Mouse (Mus musculus) MEL (cell line): ENCODE data around the gene Ugt1a6b. TPM values are rescaled to one million over a fixed set of nuclear protein-coding genes. Genes with fewer than 3 reads are reported as not detected.
"Not testable (repeated sequence)": the region's sequence is repeated elsewhere in the genome, so short reads cannot be mapped to it uniquely, and the experiment has no call there.

Experiments used
- DNase-seq: peaks from one replicate; pipeline ENCODE4 v3.0.0; 2011; ENCODE audit warnings: low read depth, low spot score
- H3K27ac ChIP-seq: 2 replicates; pipeline ENCODE4 v1.5.1; 2012; ENCODE audit warnings: low read depth, mild to moderate bottlenecking, control low read depth, low read length, moderate library complexity; ENCODE audit not compliant: control insufficient read depth
- H3K27me3 ChIP-seq, 2 experiments: fragments of 150-350 bp in 1 of 2; sonication (generic) in 1 of 2; 2 replicates each; pipeline ENCODE4 v1.6.1; 2012; ENCODE audit warnings: low read length in 2 of 2, mild to moderate bottlenecking in 2 of 2, improper control_type of control experiment in 1 of 2, moderate library complexity in 1 of 2; ENCODE audit not compliant: insufficient read depth in 2 of 2, control insufficient read depth in 1 of 2
- H3K36me3 ChIP-seq, 2 experiments: 2 replicates each; pipeline ENCODE4 v1.6.1; 2012 to 2014; ENCODE audit warnings: low read length in 2 of 2, improper control_type of control experiment in 1 of 2, inconsistent platforms in 1 of 2, mild to moderate bottlenecking in 1 of 2; ENCODE audit not compliant: insufficient read depth in 2 of 2, control insufficient read depth in 1 of 2
- H3K4me1 ChIP-seq, 2 experiments: fragments of 150-350 bp in 1 of 2; sonication (generic) in 1 of 2; 2 replicates each; pipeline ENCODE4 v1.6.1; 2012; ENCODE audit warnings: low read length in 2 of 2, improper control_type of control experiment in 1 of 2, mild to moderate bottlenecking in 1 of 2; ENCODE audit not compliant: insufficient read depth in 2 of 2, control insufficient read depth in 1 of 2
- H3K4me3 ChIP-seq, 2 experiments: fragments of 150-350 bp in 1 of 2; sonication (generic) in 1 of 2; 2 replicates each; pipeline ENCODE4 v1.5.1; 2012; ENCODE audit warnings: low read depth in 2 of 2, low read length in 2 of 2, mild to moderate bottlenecking in 2 of 2, moderate library complexity in 2 of 2, control low read depth in 1 of 2, improper control_type of control experiment in 1 of 2; ENCODE audit not compliant: control insufficient read depth in 1 of 2, insufficient read depth in 1 of 2
- H3K79me2 ChIP-seq: 2 replicates; pipeline ENCODE4 v1.6.1; 2012; ENCODE audit warnings: mild to moderate bottlenecking, low read length, moderate library complexity; ENCODE audit not compliant: control insufficient read depth, poor library complexity, insufficient read depth
- H3K9ac ChIP-seq: 2 replicates; pipeline ENCODE4 v1.6.1; 2012; ENCODE audit warnings: low read depth, mild to moderate bottlenecking, control low read depth, low read length, moderate library complexity; ENCODE audit not compliant: control insufficient read depth, poor library complexity, severe bottlenecking
- H3K9me3 ChIP-seq: fragments of 150-350 bp; sonication (generic); replicated peaks from 2 replicates; pipeline ENCODE4 v1.6.1; 2012; ENCODE audit warnings: mild to moderate bottlenecking, low read length, improper control_type of control experiment, moderate library complexity; ENCODE audit not compliant: insufficient read depth
- CHD1 ChIP-seq: IDR thresholded peaks from 2 replicates; pipeline ENCODE4 v1.6.1; 2012; ENCODE audit warnings: low read depth, mild to moderate bottlenecking, inconsistent platforms, low read length, improper control_type of control experiment
- CTCF ChIP-seq, 3 experiments: IDR thresholded peaks in 2 of 3; conservative IDR thresholded peaks in 1 of 3; 2 replicates each; pipeline ENCODE4 v1.5.1; 2011 to 2012; ENCODE audit warnings: low read length in 3 of 3, low read depth in 2 of 3, mild to moderate bottlenecking in 2 of 3, improper control_type of control experiment in 1 of 3, inconsistent platforms in 1 of 3, mixed read lengths in 1 of 3, moderate library complexity in 1 of 3; ENCODE audit not compliant: control insufficient read depth in 1 of 3, insufficient read depth in 1 of 3, poor library complexity in 1 of 3, severe bottlenecking in 1 of 3
- EP300 ChIP-seq, 2 experiments: IDR thresholded peaks; 2 replicates each; pipeline ENCODE4 v1.6.1; 2011; ENCODE audit warnings: improper control_type of control experiment in 2 of 2, low read length in 2 of 2, low read depth in 1 of 2, mild to moderate bottlenecking in 1 of 2
- GABPA ChIP-seq: IDR thresholded peaks from 2 replicates; pipeline ENCODE4 v1.6.1; 2012; ENCODE audit warnings: low read depth, mild to moderate bottlenecking, inconsistent platforms, low read length, improper control_type of control experiment, moderate library complexity
- JUND ChIP-seq: IDR thresholded peaks from 2 replicates; pipeline ENCODE4 v1.6.1; 2011; ENCODE audit warnings: low read depth, mild to moderate bottlenecking, improper control_type of control experiment, low read length
- KAT2A ChIP-seq: conservative IDR thresholded peaks from 2 replicates; pipeline ENCODE4 v1.6.1; 2012; ENCODE audit warnings: low read depth, low read length, improper control_type of control experiment, inconsistent platforms
- MAFK ChIP-seq: IDR thresholded peaks from 2 replicates; pipeline ENCODE4 v1.6.1; 2011; ENCODE audit warnings: low read depth, mild to moderate bottlenecking, low read length, improper control_type of control experiment, borderline replicate concordance
- MAX ChIP-seq: IDR thresholded peaks from 2 replicates; pipeline ENCODE4 v1.6.1; 2011; ENCODE audit warnings: low read length, improper control_type of control experiment
- MXI1 ChIP-seq: IDR thresholded peaks from 2 replicates; pipeline ENCODE4 v1.6.1; 2011; ENCODE audit warnings: mild to moderate bottlenecking, low read depth, low read length, improper control_type of control experiment
- POLR2AphosphoS2 ChIP-seq: IDR thresholded peaks from 2 replicates; pipeline ENCODE4 v1.6.1; 2011; ENCODE audit warnings: low read length, improper control_type of control experiment
- POLR2AphosphoS5 ChIP-seq: IDR thresholded peaks from 2 replicates; pipeline ENCODE4 v1.6.1; 2012; ENCODE audit warnings: low read depth, borderline replicate concordance, mild to moderate bottlenecking, inconsistent platforms, low read length, moderate library complexity, mixed read lengths
- RCOR1 ChIP-seq: IDR thresholded peaks from 2 replicates; pipeline ENCODE4 v1.6.1; 2012; ENCODE audit warnings: low read depth, mild to moderate bottlenecking, inconsistent platforms, low read length, improper control_type of control experiment
- TAL1 ChIP-seq: IDR thresholded peaks from 2 replicates; pipeline ENCODE4 v1.6.1; 2012; ENCODE audit warnings: mild to moderate bottlenecking, inconsistent platforms, low read length, moderate library complexity, mixed read lengths
- TBP ChIP-seq: IDR thresholded peaks from 2 replicates; pipeline ENCODE4 v1.8.0; 2011; ENCODE audit warnings: low read depth, low read length, improper control_type of control experiment
- USF2 ChIP-seq, 2 experiments: IDR thresholded peaks; 2 replicates each; pipeline ENCODE4 v1.6.1; 2011 to 2012; ENCODE audit warnings: improper control_type of control experiment in 2 of 2, low read length in 2 of 2, borderline replicate concordance in 1 of 2, inconsistent platforms in 1 of 2, low read depth in 1 of 2, mild to moderate bottlenecking in 1 of 2; ENCODE audit not compliant: insufficient read depth in 1 of 2
- ZC3H11A ChIP-seq: IDR thresholded peaks from 2 replicates; pipeline ENCODE4 v1.6.1; 2012; ENCODE audit warnings: low read depth, mild to moderate bottlenecking, inconsistent platforms, low read length, improper control_type of control experiment
- ZKSCAN1 ChIP-seq: IDR thresholded peaks from 2 replicates; pipeline ENCODE4 v1.6.1; 2012; ENCODE audit warnings: low read depth, mild to moderate bottlenecking, inconsistent platforms, low read length, improper control_type of control experiment, moderate library complexity
- ZMIZ1 ChIP-seq: IDR thresholded peaks from 2 replicates; pipeline ENCODE4 v1.6.1; 2012; ENCODE audit warnings: low read depth, mild to moderate bottlenecking, inconsistent platforms, low read length, improper control_type of control experiment, moderate library complexity
- polyA plus RNA-seq, 2 experiments: library from polyadenylated mRNA; stranded (reverse) in 1 of 2; unstranded in 1 of 2; fragments of >175 nt in 1 of 2; fragments of >200 nt in 1 of 2; gene quantifications; 2 replicates each; pipeline versions ENCODE4 v1.2.1 to v1.2.4; 2012; ENCODE audit warnings: low replicate concordance in 2 of 2, low read depth in 1 of 2; ENCODE audit not compliant: insufficient read length in 2 of 2, insufficient read depth in 1 of 2, missing spikeins in 1 of 2
- total RNA-seq: library from RNA; depleted of rRNA; stranded (reverse); fragments of 300-350 nt; gene quantifications from 2 replicates; pipeline ENCODE4 v1.2.3, GENCODE M21; 2012

Ugt1a6b gene
- total and polyA plus RNA-seq, 3 experiments, result not detected

DNA sequence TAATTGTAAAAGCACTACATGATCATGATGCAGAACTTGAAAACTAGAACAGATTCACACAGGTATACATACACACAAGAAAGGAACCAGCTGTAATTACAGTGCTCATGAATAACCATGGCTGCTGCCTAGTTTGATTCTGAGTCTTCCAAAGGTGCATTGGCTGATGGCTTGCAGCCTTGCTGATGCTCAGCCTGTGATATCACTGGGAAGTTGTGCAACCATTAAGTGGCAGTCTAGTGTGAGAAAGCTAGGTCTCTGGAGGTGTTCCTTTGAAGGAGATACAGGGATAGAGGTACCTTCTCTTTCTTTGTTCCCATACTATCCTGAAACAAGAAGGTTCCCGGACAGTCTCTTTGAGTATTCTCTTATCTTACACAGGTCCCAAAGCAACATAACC lies 116.0 kb downstream of the Ugt1a6b start:
- Histone ChIP-seq H3K79me2 (no peaks in the 10 kb centered on the region), H3K36me3 (no peaks in the 10 kb centered on the region), H3K9ac (no peak overlapping the region), H3K9me3 (no peaks in the 10 kb centered on the region), H3K27ac (no peak overlapping the region), H3K4me1 (no peaks in the 10 kb centered on the region), H3K27me3 (no peaks in the 10 kb centered on the region), H3K4me3 (no peak overlapping the region)
- no peak for DNase-seq
- TF ChIP-seq MAX (no peak), ZMIZ1 (no peak), POLR2AphosphoS2 (no peak), JUND (no peak), RCOR1 (no peak), TAL1 (no peak), ZC3H11A (no peak), USF2 (IDR thresholded peaks at IDR 0.05; ENCODE audit: borderline replicate concordance in 1 of 2, insufficient read depth in 1 of 2, low read depth in 1 of 2, low read length in 2 of 2) (no peak), CHD1 (no peak), MAFK (no peak), CTCF (IDR thresholded peaks at IDR 0.05 in 2 of 3, conservative IDR thresholded peaks at IDR 0.05 in 1 of 3; ENCODE audit: control insufficient read depth in 1 of 3, insufficient read depth in 1 of 3, low read depth in 2 of 3, low read length in 3 of 3, poor library complexity in 1 of 3, severe bottlenecking in 1 of 3) (no peak), MXI1 (no peak)

DNA sequence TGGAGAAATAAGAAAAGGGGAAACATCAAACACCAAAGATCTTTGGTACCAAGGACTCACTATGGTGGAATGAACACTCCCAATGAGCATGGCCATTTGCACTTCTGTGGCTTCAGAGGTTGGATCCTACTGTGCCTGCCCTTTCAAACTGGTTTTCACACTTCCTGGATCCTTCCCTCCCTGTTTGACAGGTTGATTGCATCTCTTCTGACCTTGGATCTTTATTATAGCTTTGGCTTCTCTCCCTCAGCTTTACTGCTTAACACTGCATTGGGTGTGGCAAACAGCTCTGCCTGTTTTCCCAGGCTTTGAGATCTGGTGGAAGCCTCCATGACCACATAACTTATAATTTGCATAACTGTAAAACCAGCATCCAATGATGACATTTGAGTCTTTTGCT lies 117.3 kb downstream of the Ugt1a6b start:
- TF ChIP-seq ZMIZ1 (no peak), TBP (no peak), GABPA (no peak), KAT2A (no peak)
- Histone ChIP-seq H3K9ac (no peak overlapping the region), H3K79me2 (no peaks in the 10 kb centered on the region), H3K27ac (no peak overlapping the region), H3K4me1 (no peaks in the 10 kb centered on the region), H3K9me3 (no peaks in the 10 kb centered on the region), H3K4me3 (no peak overlapping the region), H3K27me3 (no peaks in the 10 kb centered on the region), H3K36me3 (no peaks in the 10 kb centered on the region)
- no peak for DNase-seq

DNA sequence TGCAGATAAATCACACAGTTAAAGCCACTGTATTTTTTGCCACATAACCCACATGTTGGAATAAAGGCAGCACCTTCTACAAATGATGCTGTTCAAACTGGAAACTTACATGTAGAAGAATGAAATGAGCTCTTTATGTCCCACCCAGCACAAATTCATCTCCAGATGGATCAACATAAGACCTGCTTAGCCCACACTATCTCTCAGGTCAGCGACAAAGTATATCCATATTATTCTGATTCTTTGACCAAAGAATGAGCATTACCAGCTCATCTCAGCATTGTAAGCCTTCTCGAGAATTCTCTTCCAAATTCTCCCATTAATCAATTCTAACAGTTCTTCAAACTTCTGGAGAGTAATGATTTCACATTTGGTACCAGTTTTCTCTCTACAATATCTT lies 119.2 kb downstream of the Ugt1a6b start:
- DNase-seq, result no peak
- H3K36me3 ChIP-seq, result no peaks in the 10 kb centered on the region
- no peak overlapping the region for H3K27ac ChIP-seq
- no peaks in the 10 kb centered on the region for H3K9me3 ChIP-seq
- H3K79me2 ChIP-seq, result no peaks in the 10 kb centered on the region
- no peaks in the 10 kb centered on the region for H3K4me1 ChIP-seq
- TF ChIP-seq TBP, result no peak
- TF ChIP-seq USF2 (IDR thresholded peaks at IDR 0.05; ENCODE audit: borderline replicate concordance in 1 of 2, insufficient read depth in 1 of 2, low read depth in 1 of 2, low read length in 2 of 2), result no peak
- TF ChIP-seq POLR2AphosphoS5, result no peak
- TF ChIP-seq EP300 (IDR thresholded peaks at IDR 0.05; ENCODE audit: low read depth in 1 of 2, low read length in 2 of 2), result no peak
- no peak for TF ChIP-seq ZKSCAN1
- TF ChIP-seq JUND, result no peak
- H3K4me3 ChIP-seq, result no peak overlapping the region
- no peak overlapping the region for H3K9ac ChIP-seq
- H3K27me3 ChIP-seq, result no peaks in the 10 kb centered on the region

DNA sequence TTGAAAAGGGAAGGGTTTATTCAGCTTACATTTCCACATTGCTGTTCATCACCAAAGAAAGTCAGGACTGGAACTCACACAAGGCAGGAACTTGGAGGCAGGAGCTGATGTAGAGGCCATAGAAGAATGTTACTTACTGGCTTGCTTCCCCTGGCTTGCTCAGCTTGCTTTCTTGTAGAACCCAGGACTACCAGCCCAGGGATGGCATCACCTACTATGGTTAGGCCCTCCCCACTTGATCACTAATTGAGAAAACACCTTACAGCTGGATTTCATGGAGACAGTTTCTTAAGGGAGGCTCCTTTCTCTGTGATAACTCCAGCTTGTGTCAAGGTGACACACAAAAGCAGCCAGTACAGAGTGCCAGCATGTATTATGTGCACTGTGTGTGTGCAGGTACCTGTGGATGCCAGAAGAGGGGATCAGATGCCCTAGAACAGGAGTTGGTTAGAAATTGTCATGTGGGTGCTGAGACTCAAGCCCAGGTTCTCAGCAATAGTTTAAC lies 120.0 kb downstream of the Ugt1a6b start:
- not testable (repeated sequence) for H3K36me3 ChIP-seq, H3K27me3 ChIP-seq, H3K9ac ChIP-seq, DNase-seq, H3K9me3 ChIP-seq, H3K4me1 ChIP-seq, H3K27ac ChIP-seq, H3K4me3 ChIP-seq, H3K79me2 ChIP-seq
